Mouse (Mus musculus) CH12.LX (cell line): ENCODE measurements at regions not wholly inside any gene's neighbourhood (a gene's known extent, or its start where the extent isn't known, plus 50 kb on each side); places are given as distances from the start of the nearest gene placed in this dataset.
A peak's percentile ranks its signal among the peaks of the same experiment; 100 is the strongest.

ENCODE experiments used
- DNase-seq: peaks from one replicate; pipeline ENCODE4 v3.0.0-alpha.2; 2013; ENCODE audit errors: extremely low read depth
- H3K27ac ChIP-seq: 2 replicates; pipeline ENCODE4 v1.5.1; 2012; ENCODE audit warnings: low read depth, mild to moderate bottlenecking, control low read depth, moderate library complexity; ENCODE audit not compliant: insufficient read depth
- H3K27me3 ChIP-seq: replicated peaks from 2 replicates; pipeline ENCODE3; 2012; ENCODE audit warnings: inconsistent platforms
- H3K36me3 ChIP-seq, 2 experiments: replicated peaks in 1 of 2; 2 replicates each; pipeline versions ENCODE3 to v1.6.1; 2012; ENCODE audit warnings: inconsistent platforms in 1 of 2, low read length in 1 of 2, mild to moderate bottlenecking in 1 of 2, mixed read lengths in 1 of 2, moderate library complexity in 1 of 2; ENCODE audit not compliant: control insufficient read depth in 1 of 2, insufficient read depth in 1 of 2
- H3K4me1 ChIP-seq, 2 experiments: 2 replicates each; pipeline ENCODE4 v1.6.1; 2012; ENCODE audit warnings: inconsistent platforms in 1 of 2, moderate library complexity in 1 of 2; ENCODE audit not compliant: insufficient read depth in 2 of 2, control insufficient read depth in 1 of 2
- H3K4me2 ChIP-seq: 2 replicates; pipeline ENCODE4 v1.6.1; 2012; ENCODE audit warnings: low read depth, mild to moderate bottlenecking, control low read depth; ENCODE audit not compliant: poor library complexity, insufficient read depth, severe bottlenecking
- H3K4me3 ChIP-seq, 3 experiments: fragments of 150-350 bp in 1 of 3; sonication (generic) in 1 of 3; replicated peaks in 1 of 3; 2 replicates each; pipeline versions ENCODE3 to v1.5.1; 2011 to 2012; ENCODE audit warnings: low read depth in 2 of 3, low read length in 2 of 3, mild to moderate bottlenecking in 2 of 3, moderate library complexity in 2 of 3, control low read depth in 1 of 3, improper control_type of control experiment in 1 of 3, inconsistent platforms in 1 of 3, mixed read lengths in 1 of 3; ENCODE audit not compliant: poor library complexity in 1 of 3
- H3K79me2 ChIP-seq: replicated peaks from 2 replicates; pipeline ENCODE4 v1.6.1; 2012; ENCODE audit warnings: mild to moderate bottlenecking, moderate library complexity; ENCODE audit not compliant: control insufficient read depth, poor library complexity, insufficient read depth, severe bottlenecking; ENCODE audit errors: extremely low read depth
- H3K9ac ChIP-seq: 2 replicates; pipeline ENCODE4 v1.6.1; 2012; ENCODE audit warnings: low read depth, mild to moderate bottlenecking, control low read depth, moderate library complexity; ENCODE audit not compliant: insufficient read depth
- H3K9me3 ChIP-seq: replicated peaks from 2 replicates; pipeline ENCODE3; 2012; ENCODE audit warnings: low read length, inconsistent platforms, mixed read lengths
- CHD1 ChIP-seq: IDR thresholded peaks from 2 replicates; pipeline ENCODE4 v1.6.1; 2012; ENCODE audit warnings: low read depth, low read length, improper control_type of control experiment, inconsistent platforms
- CHD2 ChIP-seq: IDR thresholded peaks from 2 replicates; pipeline ENCODE4 v1.6.1; 2011; ENCODE audit warnings: low read length, improper control_type of control experiment
- E2F4 ChIP-seq: IDR thresholded peaks from 2 replicates; pipeline ENCODE4 v1.6.1; 2011; ENCODE audit warnings: low read depth, low read length, improper control_type of control experiment; ENCODE audit not compliant: insufficient replicate concordance
- EP300 ChIP-seq: IDR thresholded peaks from 2 replicates; pipeline ENCODE4 v1.6.1; 2011; ENCODE audit warnings: low read length, improper control_type of control experiment
- ETS1 ChIP-seq: conservative IDR thresholded peaks from 2 replicates; pipeline ENCODE4 v1.6.1; 2012; ENCODE audit warnings: low read depth, mild to moderate bottlenecking, inconsistent platforms, low read length, improper control_type of control experiment, moderate library complexity
- IRF4 ChIP-seq: IDR thresholded peaks from 2 replicates; pipeline ENCODE4 v1.6.1; 2014; ENCODE audit warnings: low read depth, mild to moderate bottlenecking, inconsistent platforms, low read length, improper control_type of control experiment
- JUN ChIP-seq: IDR thresholded peaks from 2 replicates; pipeline ENCODE4 v1.6.1; 2011; ENCODE audit warnings: low read depth, mild to moderate bottlenecking, low read length, improper control_type of control experiment, moderate library complexity; ENCODE audit not compliant: insufficient read depth
- JUND ChIP-seq: conservative IDR thresholded peaks from 2 replicates; pipeline ENCODE4 v1.6.1; 2011; ENCODE audit warnings: low read depth, low read length, improper control_type of control experiment
- MAX ChIP-seq: IDR thresholded peaks from 2 replicates; pipeline ENCODE4 v1.6.1; 2011; ENCODE audit warnings: low read length, improper control_type of control experiment
- MEF2A ChIP-seq: IDR thresholded peaks from 2 replicates; pipeline ENCODE4 v1.6.1; 2014; ENCODE audit warnings: low read depth, mild to moderate bottlenecking, inconsistent platforms, low read length, improper control_type of control experiment, borderline replicate concordance
- MXI1 ChIP-seq: IDR thresholded peaks from 2 replicates; pipeline ENCODE4 v1.6.1; 2011; ENCODE audit warnings: mild to moderate bottlenecking, low read depth, low read length, improper control_type of control experiment
- MYC ChIP-seq: IDR thresholded peaks from 2 replicates; pipeline ENCODE4 v1.6.1; 2011; ENCODE audit warnings: low read depth, mild to moderate bottlenecking, improper control_type of control experiment, low read length
- NELFE ChIP-seq: IDR thresholded peaks from 2 replicates; pipeline ENCODE4 v1.6.1; 2011; ENCODE audit warnings: low read depth, low read length, improper control_type of control experiment
- NRF1 ChIP-seq: IDR thresholded peaks from 2 replicates; pipeline ENCODE4 v1.6.1; 2014; ENCODE audit warnings: low read depth, mild to moderate bottlenecking, inconsistent platforms, low read length, improper control_type of control experiment, moderate library complexity
- PAX5 ChIP-seq: IDR thresholded peaks from 2 replicates; pipeline ENCODE4 v1.6.1; 2012; ENCODE audit warnings: low read length, inconsistent platforms, mixed read lengths
- POLR2A ChIP-seq: IDR thresholded peaks from 2 replicates; pipeline ENCODE4 v1.6.1; 2011; ENCODE audit warnings: low read depth, mild to moderate bottlenecking, improper control_type of control experiment, low read length
- POLR2AphosphoS2 ChIP-seq: IDR thresholded peaks from 2 replicates; pipeline ENCODE4 v1.6.1; 2011; ENCODE audit warnings: low read depth, low read length, improper control_type of control experiment
- RAD21 ChIP-seq: IDR thresholded peaks from 2 replicates; pipeline ENCODE4 v1.6.1; 2011; ENCODE audit warnings: low read depth, mild to moderate bottlenecking, low read length, improper control_type of control experiment, moderate library complexity
- RCOR1 ChIP-seq: conservative IDR thresholded peaks from 2 replicates; pipeline ENCODE4 v1.6.1; 2012; ENCODE audit warnings: low read depth, mild to moderate bottlenecking, inconsistent platforms, low read length, improper control_type of control experiment
- TBP ChIP-seq: conservative IDR thresholded peaks from 2 replicates; pipeline ENCODE4 v1.6.1; 2011; ENCODE audit warnings: low read depth, low read length, improper control_type of control experiment
- USF1 ChIP-seq: IDR thresholded peaks from 2 replicates; pipeline ENCODE4 v1.6.1; 2014; ENCODE audit warnings: low read depth, mild to moderate bottlenecking, inconsistent platforms, low read length, improper control_type of control experiment
- USF2 ChIP-seq: conservative IDR thresholded peaks from 2 replicates; pipeline ENCODE4 v1.6.1; 2011; ENCODE audit warnings: low read depth, low read length, improper control_type of control experiment
- ZMIZ1 ChIP-seq: IDR thresholded peaks from 2 replicates; pipeline ENCODE4 v1.6.1; 2012; ENCODE audit warnings: low read depth, mild to moderate bottlenecking, inconsistent platforms, low read length, improper control_type of control experiment
- ZNF384 ChIP-seq: IDR thresholded peaks from 2 replicates; pipeline ENCODE4 v1.6.1; 2012; ENCODE audit warnings: low read depth, low read length, improper control_type of control experiment, inconsistent platforms
- dilution Hi-C: fragments of 300-500 bp; cut with MboI; formaldehyde crosslinking; loops from 2 replicates; pipeline ENCODE4 v1.14.3; 2020; ENCODE audit warnings: low sequenced_read_pairs; ENCODE audit not compliant: extremely low pct_unique_long_range_greater_than_20kb, extremely low pct_ligation_motif_present
- in situ Hi-C: fragments of 300-500 bp; cut with MboI; formaldehyde crosslinking; loops from 3 replicates; pipeline ENCODE4 v1.14.3; 2019; ENCODE audit warnings: low sequenced_read_pairs, low pct_ligation_motif_present, low pct_unique_long_range_greater_than_20kb, mixed read lengths

DNA sequence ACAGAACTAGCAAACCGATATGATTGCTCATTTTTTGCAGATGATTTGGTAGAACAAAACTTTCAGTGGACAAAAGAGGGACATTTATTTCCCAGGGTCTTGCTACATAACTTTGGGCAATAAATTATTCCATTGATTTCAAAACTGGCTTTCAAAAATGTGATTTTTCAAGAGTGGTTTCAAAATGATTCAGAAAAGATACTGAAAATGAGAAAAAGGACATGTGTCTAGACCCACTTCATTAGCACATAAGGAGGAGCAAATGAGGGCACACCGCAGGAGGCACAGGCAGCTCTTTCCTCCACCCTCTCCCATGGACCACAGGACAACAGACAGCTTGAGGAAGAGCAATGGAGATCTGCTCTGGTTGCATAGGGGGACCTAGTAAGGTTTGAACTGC, 412.5 kb downstream of the Inhba start:
- in situ Hi-C loops, result no loop called here
- dilution Hi-C loops, result no loop called here
- no peaks in the 10 kb centered on the region for H3K9me3 ChIP-seq
- H3K79me2 ChIP-seq, result no peaks in the 10 kb centered on the region
- DNase-seq, result no peak
- H3K9ac ChIP-seq, result no peak overlapping the region
- peaks cover 0 to 3% of the 10 kb centered on the region in 2 experiments; a peak in 2 of 4 replicates for H3K4me1 ChIP-seq
- no peak overlapping the region for H3K4me3 ChIP-seq
- no peaks in the 10 kb centered on the region for H3K36me3 ChIP-seq
- no peaks in the 10 kb centered on the region for H3K27me3 ChIP-seq
- TF ChIP-seq ETS1, result 0 out of 2 replicates have a peak, but pooled peaks have one; percentile 7
- peak; percentile 61 for TF ChIP-seq JUN
- TF ChIP-seq EP300, result peak; percentile 56; the same call in 1 of the 2 replicates
- TF ChIP-seq IRF4, result peak; percentile 70
- TF ChIP-seq JUND, result peak; percentile 60
- TF ChIP-seq CHD2, result no peak
- TF ChIP-seq NRF1, result no peak
- TF ChIP-seq MYC, result 0 out of 2 replicates have a peak, but pooled peaks have one; percentile 39
- no peak for TF ChIP-seq POLR2A
- no peak overlapping the region for H3K27ac ChIP-seq
- no peak overlapping the region for H3K4me2 ChIP-seq

- TF ChIP-seq ETS1, result no peak
- no peak for TF ChIP-seq PAX5
- TF ChIP-seq NRF1, result no peak
- no peak for TF ChIP-seq ZNF384
- no peak for TF ChIP-seq USF2
- TF ChIP-seq RAD21, result no peak
- no peak for TF ChIP-seq ZMIZ1
- no peak for TF ChIP-seq POLR2AphosphoS2
- no peak for TF ChIP-seq IRF4
- no peak for TF ChIP-seq CHD1
- TF ChIP-seq RCOR1, result no peak
- no peak for TF ChIP-seq EP300
- no peak for TF ChIP-seq MAX
- no peak for TF ChIP-seq USF1
- TF ChIP-seq NELFE, result no peak
- TF ChIP-seq TBP, result no peak
- no peak for TF ChIP-seq MEF2A
- no peak for TF ChIP-seq MYC
- TF ChIP-seq MXI1, result no peak
- TF ChIP-seq E2F4, result no peak
- in situ Hi-C loops (no loop called here), dilution Hi-C loops (no loop called here)
- H3K4me3 ChIP-seq, result no peak overlapping the region
- no peaks in the 10 kb centered on the region for H3K4me1 ChIP-seq
- H3K4me2 ChIP-seq, result no peak overlapping the region
- H3K9ac ChIP-seq, result no peak overlapping the region
- H3K79me2 ChIP-seq, result no peaks in the 10 kb centered on the region
- DNase-seq, result no peak
- H3K27ac ChIP-seq, result no peak overlapping the region
- no peaks in the 10 kb centered on the region for H3K36me3 ChIP-seq
- H3K9me3 ChIP-seq, result no peaks in the 10 kb centered on the region
- H3K27me3 ChIP-seq, result no peaks in the 10 kb centered on the region
Observed at GRCm38 (mm10) chr13:16435436-16435835, 423.8 kb downstream of the Inhba start.
